Mouse (Mus musculus) heart, postnatal 0 days (tissue): ENCODE results near the gene Cd300lg.
A peak's percentile ranks its signal among the peaks of the same experiment; 100 is the strongest.

ENCODE experiments used
- CTCF ChIP-seq: IDR thresholded peaks from 2 replicates; pipeline ENCODE4 v1.5.1; 2016; ENCODE audit warnings: antibody characterized with exemption, control low read depth, low read depth
- EP300 ChIP-seq: IDR thresholded peaks from 2 replicates; pipeline ENCODE4 v1.6.1; 2016; ENCODE audit warnings: antibody characterized with exemption, low read depth

DNA sequence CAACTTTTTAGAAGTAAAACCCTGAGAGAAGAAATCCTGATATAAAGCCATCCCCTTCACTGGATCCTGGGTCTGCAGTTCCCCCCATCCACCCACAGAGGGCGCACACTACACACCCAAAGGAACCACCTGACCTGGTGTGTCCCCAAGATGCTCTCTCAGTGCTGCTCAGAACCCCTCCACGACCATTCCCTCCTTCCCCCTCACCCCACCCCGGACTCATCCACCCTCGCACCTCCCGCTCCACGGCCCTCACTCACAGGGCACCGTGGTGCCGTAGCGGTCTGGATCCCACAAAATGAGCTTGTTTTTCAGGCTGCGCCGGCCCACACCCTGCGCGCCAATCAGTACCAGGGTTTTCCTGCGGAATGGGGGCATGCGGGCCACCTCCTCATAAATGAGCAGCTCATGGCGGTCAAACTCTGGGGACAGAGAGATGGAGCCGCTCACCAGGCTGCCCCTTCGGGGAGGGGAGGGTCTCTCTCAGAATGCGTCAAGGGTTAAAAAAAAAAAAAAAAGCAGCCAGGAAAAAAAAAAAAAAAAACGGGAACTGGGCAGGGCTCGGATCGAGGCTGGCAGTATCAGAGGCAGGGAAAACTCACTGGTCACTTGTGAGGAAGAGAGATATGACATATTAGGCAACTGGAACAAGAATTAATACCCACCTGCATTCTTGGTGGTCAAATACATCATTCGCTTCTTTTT is 20.1 kb downstream of the Cd300lg start:
- peak; percentile 93 for TF ChIP-seq CTCF
- no peak for TF ChIP-seq EP300
